In the genomic region with DNA sequence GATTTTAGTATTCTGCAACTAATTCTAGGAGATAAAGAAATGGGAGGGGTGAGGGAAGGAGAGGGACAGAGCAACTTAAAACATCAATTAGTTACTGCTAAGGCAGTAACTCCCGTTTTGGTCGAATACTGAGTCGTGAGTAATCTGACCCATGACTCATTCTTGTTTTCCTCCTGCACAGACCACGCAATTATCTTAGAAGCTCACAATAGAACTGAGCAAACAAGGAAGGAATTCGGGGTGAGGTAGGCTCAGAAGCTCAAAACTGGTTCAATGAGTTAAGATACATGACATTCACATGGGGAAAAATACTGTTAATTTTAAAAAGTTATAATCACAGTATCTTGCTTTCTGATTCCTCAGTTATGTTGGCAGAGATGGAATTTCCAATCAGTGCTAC, we compare ENCODE assay signal across 10 mouse cellular contexts. TPM values are rescaled to one million over a fixed set of nuclear protein-coding genes. Genes with fewer than 3 reads are reported as not detected.
DNase-seq lines count a peak whose midpoint lies in the region; ATAC-seq and TF ChIP-seq lines count a peak whose summit lies in the region.
"Had no signal": no experiment of that assay in that cellular context is flagged by ENCODE, and none has a peak within 500 bp of the region (broad histone marks: within the 10 kb centered on the region; RNA-seq: fewer than 3 reads in every experiment).

No protein-coding gene starts in this region.

- H3K36me3 ChIP-seq in heart, adult 2 months (ENCODE audit: control insufficient read depth, insufficient read depth, low read length), result peaks cover 8% of the 10 kb centered on the region
- H3K36me3 ChIP-seq in C2C12 (ENCODE audit: control insufficient read depth, insufficient read depth), result peaks cover 6% of the 10 kb centered on the region
- H3K36me3 ChIP-seq in midbrain, embryonic 14.5 days (ENCODE audit: control insufficient read depth, insufficient read depth, low read length), result no peaks in the 10 kb centered on the region
- no peaks in the 10 kb centered on the region for H3K36me3 ChIP-seq in midbrain, embryonic 10.5 days
- H3K36me3 ChIP-seq: midbrain, embryonic 12.5 days had no signal

- no peak for ATAC-seq in midbrain, embryonic 14.5 days (ENCODE audit: low FRiP score, low TSS enrichment)
- ATAC-seq: forebrain, embryonic 16.5 days had no signal

- H3K9ac ChIP-seq in heart, adult 2 months (ENCODE audit: low read depth, low read length), result peak overlapping the region; percentile 47
- H3K9ac ChIP-seq in midbrain, embryonic 14.5 days (replicated peaks; ENCODE audit: low read length), result no peak overlapping the region
- H3K9ac ChIP-seq: midbrain, embryonic 12.5 days had no signal

- H3K4me1 ChIP-seq in heart, adult 2 months (ENCODE audit: control insufficient read depth, insufficient read depth, low read length), result peaks cover 5% of the 10 kb centered on the region
- H3K4me1 ChIP-seq in midbrain, embryonic 14.5 days (ENCODE audit: control insufficient read depth, insufficient read depth, low read length), result no peaks in the 10 kb centered on the region
- no peaks in the 10 kb centered on the region for H3K4me1 ChIP-seq in midbrain, embryonic 10.5 days
- H3K4me1 ChIP-seq: midbrain, embryonic 12.5 days had no signal

- H3K79me3 ChIP-seq in C2C12 (ENCODE audit: low read depth), result peaks cover 28% of the 10 kb centered on the region

- no peaks in the 10 kb centered on the region for H3K27me3 ChIP-seq in heart, adult 2 months (ENCODE audit: control insufficient read depth, insufficient read depth, low read length)
- no peaks in the 10 kb centered on the region for H3K27me3 ChIP-seq in C2C12 (ENCODE audit: control insufficient read depth, insufficient read depth, insufficient read length)
- no peaks in the 10 kb centered on the region for H3K27me3 ChIP-seq in midbrain, embryonic 14.5 days (ENCODE audit: control insufficient read depth, insufficient read depth, low read length)
- H3K27me3 ChIP-seq in midbrain, embryonic 10.5 days (ENCODE audit: low read depth, poor library complexity, severe bottlenecking), result no peaks in the 10 kb centered on the region
- H3K27me3 ChIP-seq: midbrain, embryonic 12.5 days had no signal

- TF ChIP-seq POLR2A in heart, adult 2 months (IDR thresholded peaks at IDR 0.05; ENCODE audit: insufficient read depth, low read depth, low read length), result no peak

- no peaks in the 10 kb centered on the region for H3K9me3 ChIP-seq in midbrain, embryonic 14.5 days (ENCODE audit: control insufficient read depth, low read length)
- H3K9me3 ChIP-seq in midbrain, embryonic 10.5 days (replicated peaks), result no peaks in the 10 kb centered on the region
- H3K9me3 ChIP-seq: midbrain, embryonic 12.5 days had no signal

- H3K27ac ChIP-seq in heart, adult 2 months, result peak overlapping the region; percentile 98
- no peak overlapping the region for H3K27ac ChIP-seq in midbrain, embryonic 14.5 days (replicated peaks; ENCODE audit: low read depth, low read length)
- no peak overlapping the region for H3K27ac ChIP-seq in midbrain, embryonic 10.5 days (replicated peaks)
- H3K27ac ChIP-seq: midbrain, embryonic 12.5 days had no signal

- DNase-seq in heart, adult 2 months, result peak in 1 of 2 experiments; percentile 10
- no peak for DNase-seq in heart, postnatal 14 days
- DNase-seq in fibroblast of lung, adult 2 months (ENCODE audit: low read depth), result peak; percentile 59
- DNase-seq in large intestine, adult 2 months (ENCODE audit: low read depth, low spot score), result peak; percentile 60
- no peak for DNase-seq in cerebellum, postnatal 25 days
- DNase-seq in midbrain, embryonic 14.5 days, result no peak
- DNase-seq in midbrain, embryonic 10.5 days (ENCODE audit: low spot score), result no peak

- no peak overlapping the region for H3K4me2 ChIP-seq in midbrain, embryonic 14.5 days (ENCODE audit: low read length)
- H3K4me2 ChIP-seq: midbrain, embryonic 12.5 days had no signal

- no peak for TF ChIP-seq CTCF in heart, adult 2 months (IDR thresholded peaks at IDR 0.05)
- no peak for TF ChIP-seq CTCF in C2C12 (IDR thresholded peaks at IDR 0.05; ENCODE audit: control insufficient read depth, insufficient read depth, insufficient read length)

- WGBS in heart, adult 2 months, result under 1% methylated on average over 5 of the region's 5 CpGs
- WGBS in large intestine, adult 2 months, result 7% methylated on average over 5 of the region's 5 CpGs
- 56% methylated on average over 5 of the region's 5 CpGs for WGBS in midbrain, embryonic 14.5 days
- 48% methylated on average over 5 of the region's 5 CpGs for WGBS in midbrain, embryonic 10.5 days

- no peak for TF ChIP-seq EP300 in heart, adult 2 months (IDR thresholded peaks at IDR 0.05; ENCODE audit: insufficient read depth, low read depth, low read length)

- peak overlapping the region; percentile 73 for H3K4me3 ChIP-seq in heart, adult 2 months
- no peak overlapping the region for H3K4me3 ChIP-seq in C2C12 (ENCODE audit: insufficient read depth, poor library complexity, severe bottlenecking)
- H3K4me3 ChIP-seq in midbrain, embryonic 14.5 days (replicated peaks; ENCODE audit: low read depth, low read length), result no peak overlapping the region
- H3K4me3 ChIP-seq in midbrain, embryonic 10.5 days, result no peak overlapping the region
- H3K4me3 ChIP-seq: midbrain, embryonic 12.5 days had no signal

- H3K79me2 ChIP-seq in heart, adult 2 months (replicated peaks; ENCODE audit: control insufficient read depth, insufficient read depth, low read length), result peaks cover 1% of the 10 kb centered on the region; the same call in 1 of the 2 replicates
- H3K79me2 ChIP-seq in C2C12 (ENCODE audit: control insufficient read depth, insufficient read depth), result peaks cover 48% of the 10 kb centered on the region

- intact Hi-C loops in heart, adult 2 months (cut with DNase I), result no loop called here
- intact Hi-C loops in heart, postnatal 14 days (cut with DNase I), result no loop called here

- no peak overlapping the region for H3ac ChIP-seq in C2C12 (ENCODE audit: control insufficient read depth, insufficient read length, low read depth)

TF ChIP-seq in C2C12, 6 proteins besides CTCF, POLR2A, EP300 and RAD21:
- TF ChIP-seq FOSL1 (IDR thresholded peaks at IDR 0.05; ENCODE audit: insufficient read depth, low read length, poor library complexity, severe bottlenecking), result peak; percentile 80
- TF ChIP-seq CEBPB (IDR thresholded peaks at IDR 0.05; ENCODE audit: low read depth), result peak; percentile 9
- no peak for TF ChIP-seq MYOD1 (IDR thresholded peaks at IDR 0.05; ENCODE audit: control insufficient read depth, insufficient read length, low read depth)
- TF ChIP-seq MAX (IDR thresholded peaks at IDR 0.05), result no peak
- TF ChIP-seq USF1 (IDR thresholded peaks at IDR 0.05; ENCODE audit: low read depth), result no peak
- no peak for TF ChIP-seq MYOG (IDR thresholded peaks at IDR 0.05; ENCODE audit: control insufficient read depth, extremely low read depth, insufficient read length)
TF ChIP-seq in C2C12: peak in this region for 2.

RNA-seq across cellular contexts. Expression of a gene that starts 1.3 kb away (rescaled TPM):
- 10 to 100 TPM; 15.5 to 18.5 TPM for total RNA-seq in heart, adult 2 months (2021)
- polyA plus RNA-seq in heart, adult 2 months (2012; rRNA removed), result 2.3 and 4.8 TPM in 2 replicates
- total RNA-seq in heart, postnatal 14 days (2021), result 10 to 100 TPM; 13.0 to 17.4 TPM
- polyA plus RNA-seq in C2C12 (2012; fragmentation: generic; extraction: Trizol), result 3.3 TPM
- polyA plus RNA-seq in large intestine, adult 2 months (2012; rRNA removed), result 0.33 and 0.52 TPM in 2 replicates
- 0.36 and 1.3 TPM in 2 replicates for polyA plus RNA-seq in midbrain, embryonic 14.5 days (2014; fragmentation: Nextera tagmentation; extraction: Ambion mirVana)
- polyA plus RNA-seq in midbrain, embryonic 10.5 days (2016; fragmentation: Nextera tagmentation; extraction: Ambion mirVana), result 0.79 and 0.93 TPM in 2 replicates

Comparison
In these comparisons a context has a peak if more than half of its experiments do, and no peak if none do; other contexts are left out.
1. DNase-seq: peak in fibroblast of lung, adult 2 months (single experiment) and large intestine, adult 2 months (single experiment); none in heart, postnatal 14 days (0 of 2), cerebellum, postnatal 25 days (0 of 2), midbrain, embryonic 14.5 days (single experiment) and midbrain, embryonic 10.5 days (single experiment).